Mouse (Mus musculus) liver, adult 2 months (tissue): ENCODE measurements around the gene 1700016H13Rik. TPM values are rescaled to one million over a fixed set of nuclear protein-coding genes. Genes with fewer than 3 reads are reported as not detected.

ENCODE experiments used
- DNase-seq: peaks from one replicate; pipeline ENCODE4 v3.0.0-alpha.2; 2011; ENCODE audit warnings: low read depth, low spot score; ENCODE audit errors: extremely low read depth
- H3K27ac ChIP-seq: fragments of 200-500 bp; replicated peaks from 2 replicates; pipeline ENCODE4 v1.5.1; 2012; ENCODE audit warnings: low read depth, mild to moderate bottlenecking, control low read depth, inconsistent platforms, low read length; ENCODE audit not compliant: insufficient read depth
- H3K27me3 ChIP-seq: fragments of 200-500 bp; 2 replicates; pipeline ENCODE4 v1.6.1; 2012; ENCODE audit warnings: mild to moderate bottlenecking, moderate library complexity, low read length, inconsistent platforms; ENCODE audit not compliant: control insufficient read depth, insufficient read depth
- H3K36me3 ChIP-seq: fragments of 200-500 bp; 2 replicates; pipeline ENCODE4 v1.6.1; 2012; ENCODE audit warnings: low read length, inconsistent platforms; ENCODE audit not compliant: control insufficient read depth, insufficient read depth
- H3K4me1 ChIP-seq: fragments of 200-500 bp; 2 replicates; pipeline ENCODE4 v1.6.1; 2011; ENCODE audit warnings: low read length; ENCODE audit not compliant: control insufficient read depth, insufficient read depth
- H3K4me3 ChIP-seq: fragments of 200-500 bp; 2 replicates; pipeline ENCODE4 v1.5.1; 2011; ENCODE audit warnings: low read depth, mild to moderate bottlenecking, control low read depth, low read length, moderate library complexity; ENCODE audit not compliant: insufficient read depth
- H3K79me2 ChIP-seq: fragments of 200-500 bp; 2 replicates; pipeline ENCODE4 v1.6.1; 2012; ENCODE audit warnings: inconsistent platforms, mild to moderate bottlenecking, low read length, moderate library complexity; ENCODE audit not compliant: control insufficient read depth, insufficient read depth
- H3K9ac ChIP-seq: fragments of 200-500 bp; 2 replicates; pipeline ENCODE4 v1.6.1; 2012; ENCODE audit warnings: low read depth, mild to moderate bottlenecking, control low read depth, inconsistent platforms, low read length
- CTCF ChIP-seq: fragments of 200-500 bp; IDR thresholded peaks from 2 replicates; pipeline ENCODE4 v1.5.1; 2011; ENCODE audit warnings: low read depth, low read length, control low read depth
- POLR2A ChIP-seq: fragments of 200-500 bp; IDR thresholded peaks from 2 replicates; pipeline ENCODE4 v1.6.1; 2011; ENCODE audit warnings: low read length, control low read depth; ENCODE audit not compliant: insufficient read depth; ENCODE audit errors: extremely low read depth
- WGBS: fragments of 180-500 bp; shearing (Covaris S2); methylation state at CpG from one replicate; pipeline ENCODE4 v1.1.7; 2018; 5-methylcytosine and 5-hydroxymethylcytosine counted together
- polyA plus RNA-seq: library from polyadenylated mRNA; depleted of rRNA; stranded (reverse); fragments of >200 nt; gene quantifications from 2 replicates; pipeline ENCODE4 v1.2.3, GENCODE M21; 2012
- total RNA-seq: library from RNA; depleted of rRNA; stranded (reverse); fragments of >200 nt; gene quantifications from 2 replicates; pipeline ENCODE4 v1.2.3, GENCODE M21; 2014

1700016H13Rik gene
- total and polyA plus RNA-seq, 2 experiments: not detected

DNA sequence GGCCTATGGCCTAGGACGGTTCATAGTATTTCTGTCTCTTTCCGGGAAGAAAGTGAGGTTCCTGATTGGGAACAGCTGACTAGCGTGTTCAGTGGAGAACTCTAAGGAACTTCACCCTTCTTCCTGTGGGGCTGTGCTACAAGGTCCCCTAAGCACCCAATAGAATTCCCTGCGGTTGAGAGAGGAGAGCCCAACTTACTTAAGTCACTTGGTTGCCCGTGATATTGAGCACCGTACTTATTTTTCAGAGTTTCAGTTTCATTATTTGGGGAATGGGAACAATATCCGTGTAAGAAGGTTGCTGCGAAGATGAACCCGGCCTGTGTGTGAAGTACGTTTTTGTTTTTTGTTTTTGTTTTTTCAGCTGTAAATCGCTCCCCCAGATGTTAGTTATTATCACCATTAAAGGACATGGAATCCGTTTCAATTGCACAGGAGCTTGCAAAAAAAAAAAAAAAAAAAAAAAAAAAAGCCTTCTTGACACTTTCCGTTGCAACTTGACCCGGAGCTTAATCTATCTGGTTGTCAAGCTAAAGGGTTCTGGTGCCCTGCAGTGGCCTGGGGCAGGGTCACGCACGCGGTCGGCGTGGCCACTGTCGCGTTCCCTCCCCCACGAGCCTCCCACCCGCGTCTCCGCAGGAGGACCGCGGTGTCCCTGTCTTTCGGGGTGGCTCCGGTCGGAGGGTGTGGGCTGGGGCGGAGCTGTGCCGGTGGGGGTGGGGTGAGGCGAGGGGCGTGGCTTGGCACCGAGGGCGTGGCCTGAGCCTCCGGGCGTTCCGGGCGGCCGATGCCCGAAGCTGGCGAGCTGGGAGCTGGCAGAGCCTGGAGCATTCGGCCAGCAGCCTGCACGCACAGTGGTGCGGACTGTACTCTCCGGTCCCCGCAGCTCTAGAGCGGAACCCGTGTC, 36.1 kb upstream of the 1700016H13Rik start, which contains the start of gene Aff1:
Gene Aff1 (plus strand): TSS at position 751 of the 907 bp plus-strand sequence.
- no peaks in the 10 kb centered on the region for H3K27me3 ChIP-seq
- H3K27ac ChIP-seq: peak within 1 kb of the TSS; percentile 57
- no peaks in the 10 kb centered on the region for H3K36me3 ChIP-seq
- TF ChIP-seq CTCF: no peak
- peak; percentile 78 for TF ChIP-seq POLR2A
- H3K4me1 ChIP-seq: no peaks in the 10 kb centered on the region
- H3K4me3 ChIP-seq: peak within 1 kb of the TSS; percentile 68
- no peaks in the 10 kb centered on the region; the same call in 1 of the 2 replicates for H3K79me2 ChIP-seq
- DNase-seq: peak; percentile 82
- 2% methylated on average over 50 of the region's 50 CpGs for WGBS
- peak within 1 kb of the TSS; percentile 73 for H3K9ac ChIP-seq

GRCm38 (mm10) chr5:103691171-103691570, 35.4 kb upstream of the 1700016H13Rik start:
- TF ChIP-seq CTCF (no peak), POLR2A (no peak)
- no peak overlapping the region for H3K9ac ChIP-seq
- no peak overlapping the region for H3K4me3 ChIP-seq
- H3K36me3 ChIP-seq: no peaks in the 10 kb centered on the region
- no peaks in the 10 kb centered on the region for H3K79me2 ChIP-seq
- H3K27ac ChIP-seq: no peak overlapping the region
- H3K27me3 ChIP-seq: no peaks in the 10 kb centered on the region
- DNase-seq: no peak
- no peaks in the 10 kb centered on the region for H3K4me1 ChIP-seq

GRCm38 (mm10) chr5:103690190-103690589, 34.4 kb upstream of the 1700016H13Rik start:
- H3K9ac ChIP-seq: no peak overlapping the region
- no peak for DNase-seq
- H3K36me3 ChIP-seq: no peaks in the 10 kb centered on the region

DNA sequence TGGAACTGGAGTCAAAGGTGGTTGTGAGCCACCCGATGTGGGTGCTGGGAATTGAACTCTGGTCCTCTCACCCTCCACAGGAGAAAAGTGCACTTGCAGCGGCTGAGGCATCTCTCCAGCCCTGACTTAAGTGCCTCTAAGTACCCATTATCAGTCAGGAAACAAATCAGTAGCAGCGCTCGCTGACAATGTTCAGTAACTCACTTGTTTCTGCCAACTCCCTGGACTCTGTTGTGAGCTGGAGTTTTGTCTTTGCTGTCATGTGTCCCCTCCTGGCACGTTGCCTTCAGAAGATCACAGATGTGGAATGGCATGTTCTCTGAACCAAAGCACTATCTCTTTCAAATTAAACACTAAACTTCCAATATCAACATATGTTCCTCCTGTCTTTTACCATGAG, 33.8 kb upstream of the 1700016H13Rik start:
- 87% methylated on average over 5 of the region's 5 CpGs for WGBS
- no peak for DNase-seq
- H3K9ac ChIP-seq: no peak overlapping the region
- no peaks in the 10 kb centered on the region for H3K79me2 ChIP-seq
- H3K27me3 ChIP-seq: no peaks in the 10 kb centered on the region
- TF ChIP-seq POLR2A (no peak), CTCF (no peak)
- no peak overlapping the region for H3K4me3 ChIP-seq
- H3K4me1 ChIP-seq: no peaks in the 10 kb centered on the region
- H3K36me3 ChIP-seq: no peaks in the 10 kb centered on the region
- H3K27ac ChIP-seq: no peak overlapping the region

More at GRCm38 (mm10) chr5:103690190-103690589, 34.4 kb upstream of the 1700016H13Rik start:
- no peak overlapping the region for H3K4me3 ChIP-seq
- no peaks in the 10 kb centered on the region for H3K27me3 ChIP-seq
- H3K79me2 ChIP-seq: no peaks in the 10 kb centered on the region
- no peak for TF ChIP-seq CTCF
- TF ChIP-seq POLR2A: no peak
- no peaks in the 10 kb centered on the region for H3K4me1 ChIP-seq
- no peak overlapping the region for H3K27ac ChIP-seq
- 86% methylated on average over 8 of the region's 8 CpGs for WGBS

DNA sequence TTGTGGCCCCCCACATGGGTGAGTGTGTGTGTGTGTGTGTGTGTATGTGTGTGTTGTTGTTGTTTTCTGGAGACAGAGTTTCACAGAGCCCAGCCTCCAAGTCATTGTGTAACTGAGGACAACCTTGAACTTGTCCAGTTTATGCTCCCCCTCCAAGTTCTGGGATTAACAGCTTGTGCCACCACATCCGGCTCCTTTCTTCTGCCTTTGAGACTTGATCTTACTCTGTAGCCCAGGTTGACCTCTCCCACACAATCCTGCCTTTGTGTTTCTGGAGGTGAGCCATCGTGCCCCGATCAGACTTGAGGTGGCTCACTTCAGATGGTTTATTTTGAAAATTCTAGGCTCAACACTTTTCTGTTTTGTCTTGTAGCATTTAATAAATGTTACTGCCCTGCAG, 26.0 kb upstream of the 1700016H13Rik start:
- Histone ChIP-seq H3K36me3 (no peaks in the 10 kb centered on the region), H3K9ac (no peak overlapping the region), H3K4me3 (no peak overlapping the region), H3K27ac (no peak overlapping the region), H3K79me2 (no peaks in the 10 kb centered on the region), H3K27me3 (no peaks in the 10 kb centered on the region), H3K4me1 (no peaks in the 10 kb centered on the region)
- no peak for TF ChIP-seq POLR2A
- no peak for TF ChIP-seq CTCF
- 74% methylated on average over 3 of the region's 3 CpGs for WGBS
- no peak for DNase-seq

DNA sequence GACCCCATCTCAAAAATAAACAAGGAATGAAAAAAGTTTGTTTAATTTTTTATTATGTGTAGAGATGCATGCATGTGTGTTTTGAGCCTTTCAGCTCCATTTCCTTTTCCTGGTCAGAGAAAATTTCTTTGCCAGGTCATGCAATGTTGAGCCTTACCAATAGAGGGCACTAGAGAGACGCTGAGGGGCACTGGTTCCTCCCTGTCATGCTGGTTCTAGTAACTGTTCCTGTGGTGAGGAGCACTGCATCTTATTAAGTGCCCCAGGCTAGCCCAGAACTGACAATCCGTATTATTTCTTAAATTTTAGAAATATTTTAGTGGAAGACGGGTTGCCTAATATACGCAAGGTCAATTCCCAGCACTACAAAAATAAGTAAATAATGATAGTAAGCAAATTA, 24.6 kb upstream of the 1700016H13Rik start:
- DNase-seq: peak; percentile 62
- no peaks in the 10 kb centered on the region for H3K79me2 ChIP-seq
- WGBS: 34% methylated on average over 4 of the region's 4 CpGs
- H3K4me1 ChIP-seq: no peaks in the 10 kb centered on the region
- H3K27ac ChIP-seq: no peak overlapping the region
- no peak for TF ChIP-seq POLR2A
- TF ChIP-seq CTCF: peak; percentile 80
- no peaks in the 10 kb centered on the region for H3K27me3 ChIP-seq
- H3K9ac ChIP-seq: no peak overlapping the region
- H3K36me3 ChIP-seq: no peaks in the 10 kb centered on the region
- no peak overlapping the region for H3K4me3 ChIP-seq
